ENCODE assay signal across 31 mouse cellular contexts in the genomic region with DNA sequence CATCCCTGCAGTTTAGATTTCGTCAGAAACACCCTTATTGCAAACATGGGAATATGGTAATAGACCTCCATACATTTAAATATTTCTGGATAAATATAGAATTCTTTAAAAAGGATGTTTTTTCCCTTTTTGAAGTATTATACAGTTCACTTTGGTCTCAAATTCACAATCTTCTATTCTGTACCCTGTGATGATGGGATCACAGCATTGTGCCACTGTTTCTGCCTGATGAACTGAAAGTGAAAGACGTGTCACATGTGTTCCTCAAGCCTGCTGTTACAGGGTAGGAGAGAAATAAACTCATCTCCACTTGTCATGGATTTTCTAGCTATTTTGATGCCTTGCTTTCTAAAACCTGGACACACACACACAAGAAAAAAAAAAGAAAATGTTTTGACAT. TPM values are rescaled to one million over a fixed set of nuclear protein-coding genes. Genes with fewer than 3 reads are reported as not detected.
A peak's percentile ranks its signal among the peaks of the same experiment; 100 is the strongest.
DNase-seq lines count a peak whose midpoint lies in the region; ATAC-seq lines count a peak whose summit lies in the region.
"Had no signal": no experiment of that assay in that cellular context is flagged by ENCODE, and none has a peak within 500 bp of the region (broad histone marks: within the 10 kb centered on the region; RNA-seq: fewer than 3 reads in every experiment).

No protein-coding gene starts in this region.

- no peaks in the 10 kb centered on the region for H3K9me3 ChIP-seq in forebrain, embryonic 13.5 days (replicated peaks)
- H3K9me3 ChIP-seq: embryonic facial prominence, embryonic 15.5 days; forebrain, embryonic 10.5 days; forebrain, embryonic 15.5 days; G1E; heart, embryonic 12.5 days; hindbrain, embryonic 15.5 days had no signal

- no peak overlapping the region for H3K27ac ChIP-seq in forebrain, embryonic 13.5 days
- H3K27ac ChIP-seq: embryonic facial prominence, embryonic 15.5 days; forebrain, embryonic 10.5 days; forebrain, embryonic 15.5 days; hindbrain, embryonic 15.5 days had no signal

- H3K9ac ChIP-seq in forebrain, embryonic 13.5 days: no peak overlapping the region
- H3K9ac ChIP-seq: embryonic facial prominence, embryonic 15.5 days; forebrain, embryonic 15.5 days; heart, embryonic 12.5 days; hindbrain, embryonic 15.5 days had no signal

- H3K36me3 ChIP-seq in forebrain, embryonic 13.5 days (ENCODE audit: poor library complexity, severe bottlenecking): no peaks in the 10 kb centered on the region
- H3K36me3 ChIP-seq: embryonic facial prominence, embryonic 15.5 days; forebrain, embryonic 10.5 days; forebrain, embryonic 15.5 days; G1E; heart, embryonic 12.5 days; hindbrain, embryonic 15.5 days had no signal

- peaks cover 10% of the 10 kb centered on the region for H3K4me1 ChIP-seq in forebrain, embryonic 13.5 days

- H3K27me3 ChIP-seq in forebrain, embryonic 13.5 days: no peaks in the 10 kb centered on the region
- H3K27me3 ChIP-seq: embryonic facial prominence, embryonic 15.5 days; forebrain, embryonic 15.5 days; heart, embryonic 12.5 days; hindbrain, embryonic 15.5 days had no signal

- no peak for DNase-seq in frontal cortex, postnatal 25 days (ENCODE audit: low spot score in 2 of 2)
- DNase-seq in brain, adult 2 months (ENCODE audit: low read depth, low spot score): peak; percentile 18
- DNase-seq in naive thymus-derived CD4-positive, alpha-beta T cell, adult 2 months (ENCODE audit: low read depth): peak; percentile 49
- no peak for DNase-seq in heart, postnatal 10 days
- no peak for DNase-seq in kidney, postnatal 10 days
- DNase-seq: adrenal gland, postnatal 25 days; B cell, adult 2 months; cerebellum, adult 11 months; cerebellum, adult 8-10 months; cerebellum, postnatal 14 days; embryo, embryonic 11 days; gastrocnemius, postnatal 25 days; heart, postnatal 36 days had no signal

- intact Hi-C loops in heart, postnatal 10 days (cut with DNase I): no loop called here

- 78% methylated on average over 2 of the region's 2 CpGs for WGBS in forebrain, embryonic 13.5 days

- H3K4me2 ChIP-seq in forebrain, embryonic 13.5 days: no peak overlapping the region
- H3K4me2 ChIP-seq: embryonic facial prominence, embryonic 15.5 days; forebrain, embryonic 15.5 days; heart, embryonic 12.5 days; hindbrain, embryonic 15.5 days had no signal

- ATAC-seq in frontal cortex, adult (ENCODE audit: low TSS enrichment): 0 out of 2 replicates have a peak, but pooled peaks have one; percentile 34
- ATAC-seq in CD4-positive, CD25-positive, alpha-beta regulatory T cell, adult 4 months: peak; percentile 30
- ATAC-seq in forebrain, embryonic 13.5 days: no peak
- ATAC-seq: forebrain, embryonic 15.5 days had no signal

- H3K4me3 ChIP-seq in forebrain, embryonic 13.5 days: no peak overlapping the region
- H3K4me3 ChIP-seq: embryonic facial prominence, embryonic 15.5 days; erythroblast, embryonic 14.5 days; forebrain, embryonic 10.5 days; forebrain, embryonic 15.5 days; heart, embryonic 12.5 days; hindbrain, embryonic 15.5 days had no signal

RNA-seq across cellular contexts. Expression of a gene that starts 25.3 kb away (rescaled TPM):
- 10 to 100 TPM; 43.5 to 49.8 TPM for polyA plus RNA-seq in CD4-positive, CD25-positive, alpha-beta regulatory T cell, adult 4 months (2017; shearing (Covaris generic))
- polyA plus RNA-seq in forebrain, embryonic 13.5 days (2015; fragmentation: Nextera tagmentation; extraction: Ambion mirVana): 12.4 and 13.4 TPM in 2 replicates
- 10 to 100 TPM in 1 of 2 experiments, 1 to 10 TPM in 1; 9.8 to 12.1 TPM for total RNA-seq in heart, postnatal 10 days (2021)

RNA-seq across cellular contexts. Expression of a gene that starts 28.9 kb away (rescaled TPM):
- not detected for polyA plus RNA-seq in CD4-positive, CD25-positive, alpha-beta regulatory T cell, adult 4 months (2017; shearing (Covaris generic))
- polyA plus RNA-seq in forebrain, embryonic 13.5 days (2015; fragmentation: Nextera tagmentation; extraction: Ambion mirVana): not detected in 2 replicates
- not detected for total RNA-seq in heart, postnatal 10 days (2021)
- total RNA-seq: adrenal gland, adult 18-20 months; adrenal gland, postnatal 25 days; common myeloid progenitor, adult 5-6 weeks; gastrocnemius, adult 18-20 months; gastrocnemius, postnatal 25 days; granulocyte monocyte progenitor cell, adult 5-6 weeks; heart, adult 8-10 months; heart, postnatal 36 days had no signal
- polyA plus RNA-seq: embryonic facial prominence, embryonic 15.5 days; erythroblast, embryonic 14.5 days; forebrain, embryonic 10.5 days; forebrain, embryonic 15.5 days; G1E; heart, embryonic 16.5 days; hindbrain, embryonic 11.5 days; intestine, embryonic 14.5 days had no signal

Comparison
In these comparisons a context has a peak if more than half of its experiments do, and no peak if none do; other contexts are left out.
1. DNase-seq: peak in brain, adult 2 months (single experiment) and naive thymus-derived CD4-positive, alpha-beta T cell, adult 2 months (single experiment); none in frontal cortex, postnatal 25 days (0 of 2), heart, postnatal 10 days (0 of 2) and kidney, postnatal 10 days (single experiment).